Mouse (Mus musculus): Measurements from ENCODE around the gene Adra2b.

Adra2b gene

GRCm38 (mm10) chr2:127387521-127387920, 24.5 kb downstream of the Adra2b start:
- DNase-seq, result no peak

DNA sequence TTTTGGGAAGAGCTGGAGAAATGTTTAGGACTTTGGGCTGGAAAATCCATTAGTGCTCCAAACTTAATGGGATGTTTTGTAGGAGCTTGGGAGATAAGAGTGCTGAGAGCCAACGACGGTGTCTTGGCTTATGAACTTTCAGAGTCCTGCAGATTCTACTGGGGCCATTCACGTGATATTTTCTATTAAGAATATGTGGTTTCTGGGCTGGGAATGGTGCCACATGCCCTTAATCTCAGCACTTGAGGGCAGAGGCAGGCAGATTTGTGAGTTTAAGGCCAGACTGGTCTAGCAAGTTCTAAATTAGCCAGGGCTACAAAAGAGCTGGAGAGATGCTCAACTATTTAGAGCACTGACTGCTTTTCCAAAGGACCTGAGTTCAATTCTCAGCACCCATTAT, 27.3 kb downstream of the Adra2b start:
- peak; percentile 12 to 29 for DNase-seq

GRCm38 (mm10) chr2:127390846-127391245, 27.8 kb downstream of the Adra2b start:
- no peak for DNase-seq

DNA sequence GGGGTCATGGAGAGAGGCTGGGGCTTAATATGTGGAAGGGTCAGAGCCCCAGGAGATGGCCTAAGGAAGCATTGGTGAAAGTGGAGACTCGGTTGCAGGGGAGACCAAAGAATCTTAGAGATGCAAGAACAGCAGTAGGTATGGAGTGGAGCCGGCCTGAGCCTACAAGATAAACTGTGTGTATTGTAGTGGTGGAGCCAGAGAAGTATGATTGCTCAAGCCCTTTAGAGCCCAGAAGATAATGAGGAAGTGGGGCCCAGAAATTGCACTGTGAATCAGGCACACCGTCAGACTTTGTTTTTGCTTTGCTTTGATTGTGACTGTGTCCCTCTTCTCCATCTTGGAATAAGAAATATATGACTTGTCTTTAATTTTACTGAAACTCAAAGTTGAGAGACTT, 28.3 kb downstream of the Adra2b start:
- no peak for DNase-seq

GRCm38 (mm10) chr2:127394606-127395161, 31.7 kb downstream of the Adra2b start:
- no peak for DNase-seq

GRCm38 (mm10) chr2:127398738-127399137, 35.7 kb downstream of the Adra2b start:
- no peak for DNase-seq

GRCm38 (mm10) chr2:127411126-127411525, 48.1 kb downstream of the Adra2b start:
- DNase-seq, result no peak

GRCm38 (mm10) chr2:127415806-127416205, 52.8 kb downstream of the Adra2b start:
- DNase-seq, result no peak

GRCm38 (mm10) chr2:127416706-127417105, 53.7 kb downstream of the Adra2b start:
- DNase-seq, result no peak
